Mouse (Mus musculus): ENCODE data around the gene Madd.
A peak's percentile ranks its signal among the peaks of the same experiment; 100 is the strongest.

Gene Madd

DNA sequence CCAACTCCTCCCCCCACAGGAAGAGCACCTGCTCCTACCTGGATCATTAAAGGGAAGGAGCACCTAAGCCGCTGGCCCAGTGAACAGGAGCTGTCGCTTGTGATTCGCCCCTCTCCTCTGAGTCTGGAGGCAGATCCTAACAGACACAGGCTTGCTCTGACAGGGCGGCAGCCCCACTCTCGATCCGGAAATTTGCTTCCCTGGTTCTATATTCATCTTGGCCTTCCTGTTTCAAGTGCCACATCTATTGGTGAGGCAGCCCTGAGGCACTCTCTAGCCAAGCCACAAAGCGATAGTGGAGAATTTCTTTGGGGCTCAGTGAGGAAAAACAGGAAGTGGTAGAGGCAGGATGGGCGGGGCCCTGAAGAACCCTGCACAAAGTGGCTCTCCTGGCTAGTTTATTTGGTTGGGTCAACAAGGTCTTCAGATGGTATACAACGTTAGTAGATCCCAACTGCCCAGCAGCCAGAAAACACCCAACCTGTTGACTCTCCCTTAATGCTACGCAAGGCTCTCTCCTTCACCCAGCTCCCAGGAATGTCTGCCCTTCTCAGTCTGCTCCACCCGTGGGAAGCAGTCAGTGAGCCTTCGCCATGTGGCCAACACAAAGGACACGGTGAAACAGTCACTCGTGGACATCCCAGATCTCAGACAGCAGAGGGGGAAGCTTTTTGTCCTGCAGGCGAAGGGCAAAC is at the start of gene Madd:
Gene Madd, minus strand, starts transcription at position 127 of the 695 bp plus-strand sequence.
- peak; percentile 91 for DNase-seq (ENCODE audit: low read depth)

DNA sequence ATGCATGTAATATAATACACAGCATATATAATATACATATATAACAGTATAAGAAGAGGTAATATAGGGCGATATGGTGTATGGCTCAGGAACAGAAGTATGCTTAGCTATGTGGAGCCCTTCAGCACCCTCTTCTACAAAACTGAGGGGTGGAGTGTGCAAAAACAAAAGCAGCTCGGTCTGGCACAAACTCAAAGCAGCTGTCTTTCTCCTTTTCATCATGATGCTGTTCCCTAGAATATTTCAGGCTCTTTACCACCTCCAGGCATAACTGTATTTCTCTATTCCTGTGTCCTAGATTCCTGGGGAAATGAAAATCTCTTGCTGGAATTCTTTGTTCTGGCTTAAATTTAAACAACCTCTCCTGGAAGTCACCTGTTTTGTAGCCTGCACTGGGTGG is 46.1 kb upstream of the Madd start:
- no peak for DNase-seq (ENCODE audit: low read depth)

DNA sequence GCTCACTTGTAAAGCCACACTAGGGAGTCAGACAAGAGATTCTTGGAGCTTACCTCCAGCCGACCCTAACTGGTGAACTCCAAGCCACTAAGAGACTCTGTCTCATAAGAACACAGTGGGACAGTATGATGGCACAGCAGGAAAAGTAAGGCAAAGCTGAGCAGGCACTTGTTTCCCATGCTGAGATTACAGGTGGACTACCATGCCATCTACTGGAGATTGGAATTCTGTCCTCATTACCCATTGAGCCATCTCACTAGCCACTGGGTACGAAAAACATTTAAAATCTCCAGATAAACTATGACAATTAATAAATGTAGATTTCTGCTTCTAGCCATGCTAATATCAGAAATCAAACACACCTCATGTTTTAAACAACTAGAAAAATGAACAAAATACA is 40.0 kb upstream of the Madd start:
- DNase-seq (ENCODE audit: low read depth), result no peak

DNA sequence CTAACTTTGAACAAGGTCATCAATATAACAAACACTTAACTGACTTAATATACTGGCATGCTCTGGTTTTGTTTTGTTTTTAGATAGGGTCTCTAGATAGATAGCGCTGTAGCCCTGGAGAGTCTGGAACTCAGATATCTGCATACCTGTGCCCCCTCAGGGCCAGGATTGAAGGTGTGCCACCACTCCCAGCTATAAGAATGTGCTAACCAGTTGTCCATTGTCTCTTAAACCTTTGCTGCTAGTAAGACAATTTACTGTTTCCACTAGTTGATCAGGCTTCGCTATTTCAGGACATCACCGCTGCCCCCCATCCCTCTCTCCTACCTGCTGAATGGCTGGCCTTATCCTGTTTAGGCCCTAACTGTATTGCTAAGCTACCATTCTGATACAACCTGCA is 36.9 kb upstream of the Madd start:
- DNase-seq (ENCODE audit: low read depth), result no peak

DNA sequence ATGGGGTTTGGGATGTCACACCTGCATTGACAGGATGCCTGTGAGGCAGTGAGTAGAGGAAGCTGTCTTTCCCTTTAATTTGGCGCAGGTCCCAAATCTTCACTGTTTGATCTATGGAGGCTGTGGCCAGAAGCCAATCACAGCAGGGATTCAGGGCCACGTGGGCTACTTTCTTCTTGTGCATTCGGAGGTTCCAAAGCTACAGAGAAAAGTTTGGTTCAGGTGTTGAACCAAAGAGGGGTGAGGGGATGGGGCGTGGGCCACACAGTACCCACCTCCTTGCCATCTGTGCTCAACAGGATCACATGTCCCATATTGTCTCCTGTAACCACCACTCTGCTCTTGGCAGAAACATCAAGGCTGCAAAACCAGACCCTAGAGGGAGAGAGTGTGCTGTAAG is 33.4 kb upstream of the Madd start:
- DNase-seq (ENCODE audit: low read depth), result no peak

DNA sequence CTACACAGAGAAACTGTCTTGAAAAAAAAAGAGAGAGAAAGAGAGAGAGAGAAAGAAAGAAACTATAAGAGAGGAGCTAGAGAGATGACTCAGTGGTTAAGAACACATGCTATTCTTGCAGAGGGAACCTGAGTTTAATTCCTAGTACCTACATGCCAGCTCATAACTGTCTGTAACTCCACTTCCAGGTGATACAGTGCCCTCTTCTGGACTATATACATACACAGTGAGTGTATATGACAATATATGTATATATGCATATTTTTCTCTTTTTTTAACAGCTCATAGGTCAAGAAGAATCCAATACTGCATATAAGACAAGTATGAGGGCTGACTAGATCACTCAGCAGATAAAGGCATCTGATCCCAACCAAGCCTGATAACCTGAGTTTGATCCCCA is 29.7 kb upstream of the Madd start:
- DNase-seq (ENCODE audit: low read depth), result no peak

DNA sequence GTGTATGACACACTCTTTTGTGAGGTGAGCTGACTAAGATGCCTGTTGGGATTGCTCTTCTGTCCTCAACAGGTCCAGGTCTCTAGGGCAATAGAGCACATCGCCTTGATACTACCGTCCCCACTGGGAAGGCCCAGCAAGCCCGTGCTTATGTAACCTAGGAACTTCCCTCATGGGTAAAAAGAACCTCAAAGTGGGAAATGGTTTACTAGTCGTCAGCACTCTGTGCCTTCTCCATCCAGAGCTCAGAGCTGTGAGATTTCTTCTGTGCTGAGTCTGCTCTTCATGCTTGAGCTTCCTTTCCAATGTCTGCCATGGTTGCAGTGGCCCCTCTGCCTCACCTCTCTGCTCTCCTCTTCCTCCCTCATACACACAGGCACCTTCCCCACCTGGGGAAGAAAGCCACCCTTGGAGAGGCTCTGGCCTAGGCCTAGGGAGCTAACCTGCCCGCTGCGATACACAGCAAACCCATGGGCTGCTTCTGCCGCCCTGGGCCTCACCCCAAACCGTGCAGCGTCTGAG is 22.7 kb upstream of the Madd start:
- DNase-seq (ENCODE audit: low read depth), result no peak

DNA sequence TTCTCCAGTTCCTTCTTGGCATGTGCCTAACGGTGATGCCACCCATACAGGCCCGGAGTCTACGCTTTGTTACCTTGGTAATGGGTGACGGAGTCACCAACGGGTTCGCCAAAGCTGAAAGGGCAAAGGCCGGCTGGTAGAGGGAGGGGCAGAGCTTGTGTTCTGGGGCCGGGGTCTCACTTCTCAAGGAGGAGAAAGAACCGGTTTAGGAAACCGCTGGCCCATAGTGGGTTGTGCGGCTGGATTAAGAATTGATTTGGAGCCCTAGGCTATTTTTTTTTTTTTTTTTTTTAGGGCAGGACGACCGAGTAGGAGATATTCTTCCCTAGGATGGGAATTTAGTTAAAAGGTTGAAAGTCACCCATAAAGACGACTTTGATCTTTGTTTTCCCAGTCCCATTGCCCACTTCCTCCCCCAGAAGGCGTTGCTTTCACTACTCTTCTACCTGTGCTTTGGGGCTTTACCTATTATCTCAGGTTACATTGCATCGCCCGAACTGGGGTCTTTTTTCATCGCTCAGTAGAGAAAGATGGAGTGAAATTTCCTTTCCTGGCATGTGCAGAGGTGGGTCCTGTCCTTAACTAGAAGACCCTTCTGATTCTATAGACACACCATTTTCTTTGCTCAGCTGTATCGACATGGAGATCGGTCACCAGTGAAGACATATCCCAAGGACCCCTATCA is 19.5 kb upstream of the Madd start:
- DNase-seq (ENCODE audit: low read depth), result peak; percentile 27

DNA sequence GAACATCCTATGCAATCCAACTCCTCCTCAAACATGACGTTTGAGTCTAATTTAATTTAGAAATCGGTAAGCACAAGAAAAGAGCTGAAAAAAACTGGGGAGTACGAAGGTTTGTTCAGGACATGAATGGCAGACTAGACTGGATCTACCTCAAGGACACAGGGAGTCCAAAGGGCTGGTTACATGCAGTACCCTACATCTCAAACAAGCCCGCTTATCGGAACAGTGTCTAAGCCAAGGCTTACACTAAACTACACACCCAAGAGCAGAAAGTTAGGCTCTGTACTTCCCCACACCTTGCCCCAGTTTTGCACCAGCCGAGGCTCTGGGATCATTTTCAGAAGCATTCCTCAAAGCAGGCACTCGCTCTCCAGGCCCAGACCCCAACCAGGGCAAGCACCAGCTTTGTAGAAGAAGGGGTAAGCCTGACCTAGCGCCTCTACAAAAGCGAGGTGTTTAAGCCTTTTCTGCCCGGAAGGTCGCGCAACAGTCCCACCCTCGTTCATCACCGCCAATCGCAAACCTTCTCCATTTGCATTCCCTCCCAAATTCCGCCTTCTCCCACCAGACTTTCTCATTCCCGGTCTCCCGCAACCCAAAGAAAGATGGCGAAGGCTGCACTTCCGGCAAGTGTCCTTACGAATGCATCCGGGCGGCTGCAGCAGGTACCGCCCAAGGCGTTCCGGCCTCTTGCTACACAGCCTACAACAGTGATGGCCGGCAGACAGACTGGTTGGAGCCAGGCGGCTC is 18.8 kb upstream of the Madd start, which contains the start of the genes Nr1h3 and Acp2:
Gene Nr1h3, minus strand, starts transcription at position 613 of the 750 bp plus-strand sequence.
Gene Acp2, plus strand, starts transcription at position 664 of the 750 bp plus-strand sequence.
- peak; percentile 94 for DNase-seq (ENCODE audit: low read depth)

DNA sequence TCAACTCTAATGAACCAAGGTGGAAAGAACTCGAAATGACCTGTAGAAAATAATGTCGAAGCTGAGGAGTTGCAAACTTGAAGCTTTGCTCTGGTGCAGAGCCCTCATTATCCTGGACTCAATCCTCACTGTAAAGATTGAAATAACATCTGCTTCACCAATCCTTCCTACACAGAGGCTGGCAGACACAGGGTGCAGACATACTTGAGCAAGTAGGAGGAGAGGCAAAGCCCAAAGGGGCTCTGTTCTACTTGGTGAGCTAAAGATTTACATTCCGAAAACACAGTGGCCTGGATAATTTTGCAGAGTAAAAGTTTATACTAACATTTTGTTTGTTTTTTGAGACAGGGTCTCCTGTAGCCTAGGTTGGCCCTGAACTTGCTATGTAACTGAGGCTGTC is 15.3 kb upstream of the Madd start:
- DNase-seq (ENCODE audit: low read depth), result no peak

DNA sequence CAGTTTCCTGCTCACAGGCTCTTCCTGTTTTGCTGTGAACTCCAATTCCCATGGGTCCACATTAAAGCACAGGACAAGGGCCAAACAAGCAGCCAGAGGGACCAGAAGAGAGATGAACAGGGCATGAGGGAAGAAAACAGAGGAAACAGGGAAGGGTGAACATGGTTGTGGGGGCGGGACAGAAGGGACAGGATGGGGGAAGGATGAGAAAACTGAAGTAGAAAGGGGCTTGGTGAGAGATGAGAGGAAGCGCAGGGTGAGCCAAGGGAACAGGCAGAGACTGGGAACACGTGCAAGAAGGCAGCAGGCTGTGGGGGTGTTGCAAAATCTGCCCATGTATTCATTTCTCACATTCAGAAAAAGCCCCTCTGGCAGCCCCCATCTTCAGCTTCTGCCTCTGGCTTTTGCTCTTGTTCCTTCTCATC is 13.0 kb upstream of the Madd start:
- DNase-seq (ENCODE audit: low read depth), result no peak

DNA sequence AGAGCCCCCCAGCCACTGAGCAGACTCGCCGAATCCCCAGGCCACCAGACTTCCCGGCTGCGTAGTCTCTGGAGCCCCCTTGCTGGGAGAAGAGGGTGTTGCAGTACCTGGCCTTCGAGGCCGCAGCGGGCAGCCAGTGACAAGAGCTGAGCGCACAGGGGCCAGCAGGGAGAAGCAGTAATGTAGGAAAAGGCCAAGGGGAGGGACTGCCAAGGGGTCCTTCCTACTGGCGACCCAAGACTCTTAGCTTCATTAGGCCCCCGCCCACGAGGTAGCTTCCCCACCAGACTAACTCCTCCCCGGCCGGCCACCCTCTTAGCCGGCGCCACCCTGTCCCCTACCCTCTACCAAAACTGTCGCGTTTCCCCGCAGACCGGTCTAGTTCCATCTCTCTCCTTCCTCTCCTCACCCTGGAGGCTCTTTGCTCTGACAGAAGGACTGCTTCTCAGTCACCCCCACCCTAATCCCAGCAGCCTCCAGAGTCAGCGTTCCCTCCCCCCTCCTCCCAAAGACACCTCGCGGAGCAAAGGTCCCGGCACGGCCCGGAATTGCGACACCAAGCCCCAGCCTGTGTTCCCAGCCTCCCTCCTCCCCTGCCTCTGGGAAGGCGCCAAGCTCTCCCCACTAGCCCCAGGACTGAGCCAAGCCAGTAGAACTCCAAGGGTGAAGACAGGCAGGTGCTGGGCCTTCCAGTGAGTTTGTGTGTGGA is 11.1 kb upstream of the Madd start:
- peak; percentile 73 for DNase-seq (ENCODE audit: low read depth)

DNA sequence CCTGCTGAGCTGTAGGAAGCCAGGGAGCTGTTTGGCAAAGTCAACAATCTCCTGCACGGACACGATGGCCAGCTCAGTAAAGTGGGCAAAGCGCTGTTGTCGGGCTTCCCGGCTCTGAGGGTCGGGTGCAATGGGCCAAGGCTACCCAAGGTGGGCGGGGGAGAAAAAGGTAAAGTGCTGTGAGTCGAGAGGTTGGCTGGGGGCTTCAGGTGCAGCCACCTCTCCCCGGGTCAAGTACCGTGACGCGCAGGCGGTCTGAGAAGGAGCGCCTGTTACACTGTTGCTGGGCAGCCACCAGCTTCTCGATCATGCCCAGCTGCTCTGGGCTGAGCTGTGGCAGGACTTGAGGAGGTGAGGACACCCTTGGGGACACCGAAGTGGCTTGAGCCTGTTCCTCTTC is 6.9 kb upstream of the Madd start:
- DNase-seq (ENCODE audit: low read depth), result no peak

DNA sequence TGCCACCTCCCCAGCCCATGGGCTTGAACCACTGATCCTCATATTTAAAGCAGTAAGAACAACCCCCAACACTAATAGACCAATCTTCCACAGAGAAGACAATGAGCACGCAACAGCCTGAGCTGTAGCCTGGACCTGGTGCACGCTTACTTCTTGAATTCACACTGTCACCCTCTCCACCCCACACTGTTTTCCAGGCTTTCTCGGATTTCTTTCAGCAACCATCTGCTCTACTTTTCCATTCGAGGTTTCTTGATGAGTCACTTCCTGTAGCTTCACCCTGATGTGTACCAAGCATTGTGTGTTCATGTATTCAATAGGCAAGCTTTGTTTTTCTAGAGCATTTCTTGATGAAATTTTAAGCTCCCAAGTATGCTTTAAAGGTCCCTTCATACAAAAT is 3.8 kb upstream of the Madd start:
- peak; percentile 77 for DNase-seq (ENCODE audit: low read depth)

DNA sequence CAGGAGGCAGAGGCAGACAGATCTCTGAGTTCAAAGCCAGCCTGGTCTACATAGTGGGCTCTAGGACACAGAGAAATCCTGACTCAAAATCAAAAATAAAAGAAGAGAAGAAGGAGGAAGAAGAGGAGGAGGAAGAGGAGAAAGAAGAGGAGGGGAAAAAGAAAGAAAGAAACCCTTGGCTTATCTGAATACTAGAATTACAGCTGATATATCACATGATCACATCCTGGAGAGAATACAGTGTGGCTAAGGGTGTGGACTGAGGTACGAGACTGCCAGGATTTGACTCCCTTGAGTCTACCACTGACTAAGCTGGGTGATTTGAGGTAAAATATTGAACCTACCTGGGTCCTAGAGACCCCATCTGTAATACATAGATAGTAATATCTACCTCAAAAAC is 2.6 kb upstream of the Madd start:
- DNase-seq (ENCODE audit: low read depth), result peak; percentile 34

DNA sequence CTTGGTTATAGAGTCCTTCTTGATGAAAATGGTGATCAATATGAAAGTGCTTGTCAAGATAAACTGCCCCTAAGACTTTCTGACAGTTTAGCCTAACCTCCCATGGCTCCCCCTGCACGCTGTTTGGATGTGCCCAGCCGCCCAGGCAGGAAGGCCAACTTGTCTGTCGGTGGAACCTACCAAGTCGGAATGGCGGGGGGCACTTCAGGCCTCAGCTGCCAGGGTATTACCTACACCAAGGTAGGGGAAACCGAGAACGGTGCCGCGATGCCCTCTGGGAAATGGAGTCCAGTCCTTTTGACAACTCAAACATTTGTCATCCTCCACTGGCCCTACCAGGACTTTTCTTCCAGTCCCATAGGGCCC is 506 bp downstream of the Madd start:
- DNase-seq (ENCODE audit: low read depth), result peak; percentile 99

DNA sequence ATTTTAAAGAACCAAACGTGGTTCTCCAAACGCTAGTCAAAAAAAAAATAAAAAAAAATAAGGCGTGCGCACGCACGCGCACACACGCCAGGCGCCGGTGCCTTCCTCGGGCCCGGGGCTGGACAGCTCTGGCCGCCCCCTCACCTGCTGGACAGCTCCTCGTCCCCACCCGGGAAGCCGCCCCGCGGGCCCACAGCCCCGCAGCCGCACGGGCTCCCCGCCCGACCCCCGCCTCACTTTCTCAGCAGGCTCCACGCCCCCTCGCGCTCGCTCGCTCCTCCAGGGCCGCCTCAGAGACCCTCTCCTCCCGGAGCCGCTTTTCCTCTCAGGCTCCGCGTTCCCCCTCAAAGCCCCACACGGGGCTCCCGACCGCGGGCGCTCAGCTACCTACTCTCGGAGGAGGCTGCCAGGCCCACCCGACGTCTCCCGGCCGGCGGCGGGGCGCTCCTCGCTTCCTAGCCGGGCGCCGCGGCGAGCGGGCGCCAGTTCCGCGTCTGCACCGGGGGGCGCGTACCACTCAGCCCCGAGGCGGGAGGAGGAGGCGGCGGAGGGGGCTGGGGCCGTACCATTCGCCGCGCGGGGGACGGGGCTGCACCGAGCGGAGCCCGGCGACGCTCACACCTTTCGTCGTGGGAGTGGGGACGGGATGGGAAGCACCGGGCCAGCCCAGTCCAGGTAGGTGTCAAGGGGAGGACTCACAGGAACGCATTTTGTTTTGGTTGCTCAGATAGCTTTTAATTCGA is 1.1 kb downstream of the Madd start:
- no peak for DNase-seq (ENCODE audit: low read depth)

DNA sequence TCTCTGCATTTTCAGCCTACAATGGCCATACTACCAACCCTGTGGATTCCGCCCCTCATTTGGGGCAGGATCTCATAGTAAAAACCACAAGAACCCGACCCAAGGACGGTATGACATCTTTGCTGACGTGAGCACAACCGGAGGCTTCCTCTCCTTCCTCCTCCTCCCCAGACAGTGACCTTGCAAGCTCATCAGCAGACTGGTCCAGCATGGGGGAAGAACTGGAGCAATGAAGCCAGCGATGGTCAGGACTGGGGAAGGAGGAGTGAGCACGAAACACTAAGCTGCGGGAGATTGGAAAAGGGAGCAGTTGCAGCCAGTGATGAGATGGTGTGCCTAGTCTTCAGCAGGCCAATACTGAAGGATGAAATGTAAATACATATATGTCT is 1.6 kb downstream of the Madd start:
- peak; percentile 85 for DNase-seq (ENCODE audit: low read depth)

DNA sequence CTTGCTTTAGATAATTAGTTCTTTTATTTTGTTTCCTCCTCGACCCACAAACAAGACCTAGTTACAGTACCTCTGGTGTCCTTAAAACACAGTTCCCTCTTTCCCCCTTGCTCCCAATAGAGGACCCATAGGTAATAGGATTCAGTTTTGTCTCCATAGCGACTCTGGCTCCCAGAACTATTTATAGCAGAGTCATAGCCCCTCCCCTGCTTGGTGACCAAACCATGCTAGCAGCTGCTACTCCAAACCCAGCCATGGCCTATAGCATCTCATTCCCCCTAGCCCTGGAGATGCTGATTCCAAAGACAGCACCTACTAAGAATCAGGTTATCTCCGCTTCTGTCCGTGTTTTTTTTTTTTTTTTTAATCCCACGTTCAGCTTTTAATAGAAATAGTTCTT is 2.9 kb downstream of the Madd start:
- no peak for DNase-seq (ENCODE audit: low read depth)

DNA sequence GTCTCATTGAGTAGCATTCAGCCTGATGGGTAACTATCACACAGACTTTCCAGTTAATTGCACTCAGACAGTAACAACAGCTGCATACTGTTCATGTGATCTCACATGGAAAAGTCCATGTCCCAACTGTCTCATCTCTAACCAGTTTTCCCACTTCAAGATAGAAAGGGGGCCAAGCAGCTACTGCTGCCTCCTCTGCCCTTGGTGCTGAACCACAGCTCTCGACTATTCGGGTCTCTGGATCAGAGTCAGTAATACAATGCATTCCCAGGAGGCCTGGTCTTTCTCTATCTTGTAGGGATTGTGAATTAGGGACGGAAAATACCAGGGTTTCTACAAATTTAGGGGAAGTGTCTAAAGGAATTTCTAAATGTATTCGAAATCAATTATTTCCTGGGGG is 3.8 kb downstream of the Madd start:
- no peak for DNase-seq (ENCODE audit: low read depth)

DNA sequence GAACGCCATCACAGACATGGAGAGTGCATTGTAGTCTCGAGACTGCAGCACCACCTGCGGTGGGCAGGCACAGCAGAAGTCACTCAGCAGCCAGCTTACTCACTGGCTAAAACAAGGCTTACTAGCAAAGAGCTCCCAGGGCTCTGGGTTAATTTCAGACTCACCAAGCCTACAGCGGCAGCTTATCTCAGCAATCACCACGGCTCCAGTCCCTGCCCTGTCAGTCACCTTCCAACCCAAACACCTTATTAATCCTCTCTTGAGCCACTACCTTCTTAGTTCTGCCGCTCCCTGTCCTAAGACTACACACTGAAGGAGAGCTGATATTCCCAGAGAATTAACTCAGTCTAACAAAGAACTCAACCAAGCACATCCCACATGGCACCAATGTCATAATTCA is 7.4 kb downstream of the Madd start:
- no peak for DNase-seq (ENCODE audit: low read depth)

DNA sequence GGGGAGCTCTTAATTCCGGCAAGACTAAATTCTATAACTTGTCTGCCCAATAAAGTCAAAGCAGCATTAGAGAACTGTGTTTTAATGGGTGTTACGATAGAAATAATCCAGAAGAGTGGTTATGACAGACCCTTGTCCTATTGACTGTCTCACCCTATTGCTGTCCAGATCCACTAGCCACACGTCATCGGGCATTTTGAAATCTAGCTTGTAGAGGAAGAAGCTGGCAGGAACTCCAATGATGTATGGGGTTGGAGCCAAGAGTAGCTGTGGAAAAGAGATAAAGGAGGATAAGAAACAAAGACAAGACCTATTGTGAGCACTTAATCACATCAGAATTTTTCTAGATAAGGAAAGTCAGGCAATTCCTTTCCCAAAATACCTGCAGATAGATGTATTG is 8.1 kb downstream of the Madd start:
- no peak for DNase-seq (ENCODE audit: low read depth)
